Mouse (Mus musculus) ovary, postnatal 14 days (tissue): ENCODE results near the gene Cd300lg.

Experiments
- DNase-seq: peaks from one replicate; pipeline ENCODE4 v3.0.0; 2022; ENCODE audit warnings: low spot score

Cd300lg gene

DNA sequence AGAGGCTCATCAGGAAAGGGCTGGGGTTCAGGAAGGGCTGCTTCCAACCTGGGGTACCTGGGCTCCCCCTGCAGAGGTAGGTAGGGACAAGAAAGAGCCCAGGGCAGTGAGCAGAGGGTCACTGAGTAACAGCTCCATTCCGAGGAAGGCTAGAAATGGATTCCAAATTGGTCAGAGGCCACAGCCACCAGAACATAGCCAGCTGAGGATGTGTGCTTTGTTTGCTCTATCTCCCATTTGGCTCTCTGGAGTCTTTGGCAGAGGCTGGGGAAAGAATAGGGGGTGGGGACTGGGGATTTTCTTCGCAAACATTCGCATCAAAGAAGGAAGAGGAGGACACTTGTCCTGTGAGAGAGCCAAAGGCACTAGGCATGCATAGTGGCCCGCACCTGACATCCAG is 10.6 kb downstream of the Cd300lg start:
- DNase-seq: no peak

GRCm38 (mm10) chr11:102052697-102053096 is 11.4 kb downstream of the Cd300lg start:
- no peak for DNase-seq

- DNase-seq: no peak
Measured at GRCm38 (mm10) chr11:102053183-102053582, 11.9 kb downstream of the Cd300lg start.

DNA sequence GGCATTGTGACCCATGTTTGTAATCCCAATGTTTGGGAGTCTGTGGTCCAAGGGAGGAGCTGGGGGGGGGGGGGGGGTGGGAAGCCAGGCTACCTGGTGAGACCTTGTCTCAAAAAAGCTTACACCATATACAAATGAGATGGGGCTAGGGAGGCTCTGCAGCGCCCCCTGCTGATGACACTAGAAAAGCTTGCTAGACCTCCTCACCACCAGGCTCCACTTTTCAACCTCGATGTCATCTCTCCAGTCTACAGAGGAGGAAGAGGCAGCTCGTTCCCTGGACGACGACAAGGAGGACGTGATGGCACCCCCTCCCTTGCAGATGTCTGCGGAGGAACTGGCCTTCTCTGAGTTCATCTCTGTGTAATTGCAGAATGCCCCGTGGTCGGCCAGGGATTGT is 12.5 kb downstream of the Cd300lg start:
- no peak for DNase-seq

- DNase-seq: peak; percentile 73
Measured at GRCm38 (mm10) chr11:102061236-102061940, 20.1 kb downstream of the Cd300lg start.

- DNase-seq: no peak
Measured at GRCm38 (mm10) chr11:102061941-102062473, 20.7 kb downstream of the Cd300lg start.

GRCm38 (mm10) chr11:102063076-102063475 is 21.8 kb downstream of the Cd300lg start:
- DNase-seq: no peak

- no peak for DNase-seq
Measured at GRCm38 (mm10) chr11:102068969-102069368, 27.7 kb downstream of the Cd300lg start.

GRCm38 (mm10) chr11:102069633-102070032 is 28.3 kb downstream of the Cd300lg start:
- DNase-seq: no peak

DNA sequence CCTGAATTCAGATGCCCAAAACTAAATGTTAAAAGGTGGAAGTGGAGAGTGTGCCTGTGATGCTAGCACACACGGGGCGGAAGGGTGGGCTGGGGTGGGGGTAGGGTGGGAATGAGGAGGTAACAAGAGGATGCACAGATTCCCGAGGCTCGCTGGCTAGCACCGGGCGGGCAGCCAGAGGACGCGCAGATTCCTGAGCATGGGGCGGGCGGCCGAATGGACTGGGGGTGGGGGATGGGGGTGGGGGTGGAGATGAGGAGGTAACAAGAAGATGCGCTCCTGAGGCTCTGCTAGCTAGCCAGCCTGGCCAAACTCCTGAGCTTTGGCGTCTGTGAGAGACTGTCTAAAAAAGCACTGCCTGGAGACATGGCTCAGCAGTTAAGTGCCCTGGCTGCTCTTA is 29.1 kb downstream of the Cd300lg start:
- no peak for DNase-seq

GRCm38 (mm10) chr11:102072729-102073128 is 31.4 kb downstream of the Cd300lg start:
- DNase-seq: no peak

GRCm38 (mm10) chr11:102073722-102074121 is 32.4 kb downstream of the Cd300lg start:
- DNase-seq: no peak

- peak; percentile 52 for DNase-seq
Measured at GRCm38 (mm10) chr11:102082322-102082721, 41.0 kb downstream of the Cd300lg start.

DNA sequence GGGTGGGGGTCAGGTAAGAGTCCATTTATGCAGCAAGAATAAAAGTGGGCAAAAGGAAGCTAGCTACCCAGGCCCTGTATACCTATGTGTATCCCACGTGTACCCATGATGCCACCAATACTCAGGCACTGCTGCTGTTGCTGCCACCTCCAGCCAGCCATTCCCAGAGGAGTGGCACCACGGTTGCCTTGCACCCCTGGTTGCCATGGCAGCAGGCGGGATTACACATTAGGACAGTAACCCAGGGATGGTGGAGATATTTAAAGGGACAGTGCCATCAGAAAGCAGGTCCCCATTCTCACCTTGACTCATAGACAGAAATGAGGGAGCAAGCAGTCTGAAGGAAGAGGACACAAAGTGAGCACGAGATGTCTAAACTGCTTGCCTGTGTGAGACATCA is 41.9 kb downstream of the Cd300lg start:
- DNase-seq: no peak

- DNase-seq: no peak
Measured at GRCm38 (mm10) chr11:102084159-102084558, 42.9 kb downstream of the Cd300lg start.

DNA sequence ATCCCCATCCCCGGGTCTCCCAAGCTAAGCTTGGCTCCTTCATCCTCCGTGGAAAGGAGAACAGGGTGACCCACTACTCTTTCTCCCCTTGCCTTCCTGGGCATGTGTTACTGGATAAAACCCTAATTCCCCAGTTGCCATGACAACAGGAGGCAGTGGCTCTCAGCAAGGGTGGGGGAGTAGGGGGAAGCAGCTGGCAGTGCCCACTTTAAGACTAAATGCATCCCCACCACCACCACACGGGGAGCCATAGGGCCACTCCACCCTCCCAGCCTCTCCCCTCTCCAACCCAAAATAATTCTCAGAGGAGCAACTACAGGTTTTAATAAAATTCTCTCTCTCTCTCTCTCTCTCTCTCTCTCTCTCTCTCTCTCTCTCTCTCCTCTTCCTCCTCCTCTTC is 45.0 kb downstream of the Cd300lg start:
- no peak for DNase-seq

- peak; percentile 43 for DNase-seq
Measured at GRCm38 (mm10) chr11:102087081-102087751, 45.9 kb downstream of the Cd300lg start.

GRCm38 (mm10) chr11:102087931-102088898 is 46.9 kb downstream of the Cd300lg start, which contains the start of gene Mpp2:
Gene Mpp2, minus strand, starts transcription at chr11:102088515.
- DNase-seq: peak; percentile 36

GRCm38 (mm10) chr11:102089088-102089808 is 47.9 kb downstream of the Cd300lg start:
- peak; percentile 40 for DNase-seq

- DNase-seq: no peak
Measured at GRCm38 (mm10) chr11:102095676-102096075, 54.4 kb downstream of the Cd300lg start.

- no peak for DNase-seq
Measured at GRCm38 (mm10) chr11:102096446-102096845, 55.1 kb downstream of the Cd300lg start.
